In genomic region chr1:21040173-21040572, GRCm38 (mm10) we compare ENCODE assay signal across 16 mouse cellular contexts.
"Had no signal": no experiment of that assay in that cellular context is flagged by ENCODE, and none has a peak within 500 bp of the region (broad histone marks: within the 10 kb centered on the region; RNA-seq: fewer than 3 reads in every experiment).

No protein-coding gene starts in this region.

- H3K9ac ChIP-seq: intestine, embryonic 15.5 days; liver, embryonic 14.5 days; lung, embryonic 14.5 days; midbrain, embryonic 15.5 days; neural tube, embryonic 13.5 days; stomach, embryonic 15.5 days had no signal

- H3K36me3 ChIP-seq: midbrain, embryonic 15.5 days; neural tube, embryonic 13.5 days; stomach, embryonic 15.5 days had no signal

- ATAC-seq: midbrain, embryonic 15.5 days had no signal

- DNase-seq: kidney, adult 18-20 months; kidney, postnatal 10 days; lung, postnatal 10 days; thymus, adult 2 months; thymus, postnatal 25 days had no signal

- H3K4me2 ChIP-seq: intestine, embryonic 15.5 days; lung, embryonic 14.5 days; midbrain, embryonic 11.5 days; midbrain, embryonic 15.5 days; neural tube, embryonic 13.5 days; stomach, embryonic 15.5 days had no signal

- H3K4me3 ChIP-seq: intestine, embryonic 15.5 days; left cerebral cortex, adult 2 months; limb, embryonic 10.5 days; megakaryocyte, embryonic 14.5 days; midbrain, embryonic 15.5 days; neural tube, embryonic 13.5 days; stomach, embryonic 15.5 days had no signal

- H3K27ac ChIP-seq: intestine, embryonic 15.5 days; left cerebral cortex, adult 2 months; limb, embryonic 10.5 days; liver, embryonic 14.5 days; macrophage; midbrain, embryonic 15.5 days; neural tube, embryonic 13.5 days; stomach, embryonic 15.5 days had no signal

- H3K4me1 ChIP-seq: midbrain, embryonic 15.5 days had no signal

- H3K9me3 ChIP-seq: intestine, embryonic 15.5 days; limb, embryonic 10.5 days; megakaryocyte, embryonic 14.5 days; midbrain, embryonic 15.5 days; neural tube, embryonic 13.5 days; stomach, embryonic 15.5 days had no signal

- H3K27me3 ChIP-seq: intestine, embryonic 15.5 days; megakaryocyte, embryonic 14.5 days; midbrain, embryonic 15.5 days; neural tube, embryonic 13.5 days; stomach, embryonic 15.5 days had no signal
